Mouse (Mus musculus) left cerebral cortex, postnatal 25 days (tissue): ENCODE results near the gene Ntrk3. TPM values are rescaled to one million over a fixed set of nuclear protein-coding genes. Genes with fewer than 3 reads are reported as not detected.

ENCODE experiments used
- DNase-seq, 2 experiments: peaks; one replicate each; pipeline ENCODE4 v3.0.0; 2022; ENCODE audit warnings: low spot score in 2 of 2, mixed read lengths in 1 of 2
- intact Hi-C: fragments of 180-260 bp; cut with DNase I; formaldehyde crosslinking; loops from one replicate; pipeline ENCODE4 v1.15.1; 2025
- total RNA-seq, 2 experiments: library from RNA; stranded (reverse); gene quantifications; 2 replicates each; pipeline ENCODE4 v1.2.3; 2021

Gene Ntrk3
- total RNA-seq, 2 experiments from 2014 or later: 149 to 159 TPM

GRCm38 (mm10) chr7:78724591-78724990 is 13.2 kb downstream of the Ntrk3 start:
- DNase-seq: no peak
- intact Hi-C loops: no loop called here

- intact Hi-C loops: no loop called here
- DNase-seq: peak in 1 of 2 experiments; percentile 78
Measured at GRCm38 (mm10) chr7:78722051-78722450, 15.8 kb downstream of the Ntrk3 start.

GRCm38 (mm10) chr7:78720989-78721816 is 16.6 kb downstream of the Ntrk3 start:
- intact Hi-C loops: no loop called here
- no peak for DNase-seq

- DNase-seq: no peak
- intact Hi-C loops: loop anchor here (2.0 kb wide), 1 partner anchor 59 kb away; no protein-coding TSS in a partner anchor
Measured at GRCm38 (mm10) chr7:78719795-78720460, 17.9 kb downstream of the Ntrk3 start.

- intact Hi-C loops: loop anchor here (2.0 kb wide), 1 partner anchor 58 kb away; no protein-coding TSS in a partner anchor
- peak in 1 of 2 experiments; percentile 62 for DNase-seq
Measured at GRCm38 (mm10) chr7:78719117-78719516, 18.7 kb downstream of the Ntrk3 start.

GRCm38 (mm10) chr7:78718191-78718609 is 19.6 kb downstream of the Ntrk3 start:
- intact Hi-C loops: loop anchor here (1.0 to 2.0 kb wide), 3 partner anchors 50 to 120 kb away; no protein-coding TSS in a partner anchor
- DNase-seq: peak; percentile 58 to 92

GRCm38 (mm10) chr7:78707708-78708107 is 30.1 kb downstream of the Ntrk3 start:
- intact Hi-C loops: no loop called here
- peak in 1 of 2 experiments; percentile 40 for DNase-seq

GRCm38 (mm10) chr7:78707122-78707521 is 30.7 kb downstream of the Ntrk3 start:
- DNase-seq: no peak
- intact Hi-C loops: no loop called here

- no peak for DNase-seq
- intact Hi-C loops: no loop called here
Measured at GRCm38 (mm10) chr7:78702676-78703075, 35.1 kb downstream of the Ntrk3 start.

- intact Hi-C loops: no loop called here
- DNase-seq: no peak
Measured at GRCm38 (mm10) chr7:78695200-78695599, 42.6 kb downstream of the Ntrk3 start.

GRCm38 (mm10) chr7:78693148-78693547 is 44.7 kb downstream of the Ntrk3 start:
- intact Hi-C loops: loop anchor here (5.0 kb wide), 1 partner anchor 39 kb away; no protein-coding TSS in a partner anchor

GRCm38 (mm10) chr7:78690956-78691355 is 46.9 kb downstream of the Ntrk3 start:
- DNase-seq: peak; percentile 39 to 89
- intact Hi-C loops: loop anchor here (1.0 to 5.0 kb wide), 4 partner anchors 23 to 93 kb away; no protein-coding TSS in a partner anchor

More at GRCm38 (mm10) chr7:78693148-78693547, 44.7 kb downstream of the Ntrk3 start:
- DNase-seq: no peak

GRCm38 (mm10) chr7:78684943-78685342 is 52.9 kb downstream of the Ntrk3 start:
- intact Hi-C loops: no loop called here
- no peak for DNase-seq

GRCm38 (mm10) chr7:78680871-78681270 is 56.9 kb downstream of the Ntrk3 start:
- intact Hi-C loops: no loop called here
- DNase-seq: no peak

GRCm38 (mm10) chr7:78669407-78669806 is 68.4 kb downstream of the Ntrk3 start:
- peak; percentile 37 to 45 for DNase-seq
- intact Hi-C loops: loop anchor here (2.0 to 10.0 kb wide), 2 partner anchors 61 to 95 kb away; no protein-coding TSS in a partner anchor

- no peak for DNase-seq
- intact Hi-C loops: loop anchor here (1.0 to 10.0 kb wide), 5 partner anchors 22 to 96 kb away; no protein-coding TSS in a partner anchor
Measured at GRCm38 (mm10) chr7:78668916-78669315, 68.9 kb downstream of the Ntrk3 start.

GRCm38 (mm10) chr7:78668003-78668635 is 69.7 kb downstream of the Ntrk3 start:
- intact Hi-C loops: loop anchor here (1.0 to 10.0 kb wide), 5 partner anchors 23 to 97 kb away; no protein-coding TSS in a partner anchor

GRCm38 (mm10) chr7:78660832-78661231 is 77.0 kb downstream of the Ntrk3 start:
- peak; percentile 57 to 85 for DNase-seq
- intact Hi-C loops: loop anchor here (1.0 to 10.0 kb wide), 6 partner anchors 30 to 104 kb away; no protein-coding TSS in a partner anchor

More at GRCm38 (mm10) chr7:78668003-78668635, 69.7 kb downstream of the Ntrk3 start:
- DNase-seq: peak in 1 of 2 experiments; percentile 84

- intact Hi-C loops: loop anchor here (1.0 to 10.0 kb wide), 4 partner anchors 59 to 105 kb away; no protein-coding TSS in a partner anchor
Measured at GRCm38 (mm10) chr7:78659846-78660245, 78.0 kb downstream of the Ntrk3 start.

More at GRCm38 (mm10) chr7:78659846-78660245, 78.0 kb downstream of the Ntrk3 start:
- DNase-seq: peak in 1 of 2 experiments; percentile 11
